Mouse (Mus musculus): ENCODE measurements around the gene Gk5.

The Gk5 gene

DNA sequence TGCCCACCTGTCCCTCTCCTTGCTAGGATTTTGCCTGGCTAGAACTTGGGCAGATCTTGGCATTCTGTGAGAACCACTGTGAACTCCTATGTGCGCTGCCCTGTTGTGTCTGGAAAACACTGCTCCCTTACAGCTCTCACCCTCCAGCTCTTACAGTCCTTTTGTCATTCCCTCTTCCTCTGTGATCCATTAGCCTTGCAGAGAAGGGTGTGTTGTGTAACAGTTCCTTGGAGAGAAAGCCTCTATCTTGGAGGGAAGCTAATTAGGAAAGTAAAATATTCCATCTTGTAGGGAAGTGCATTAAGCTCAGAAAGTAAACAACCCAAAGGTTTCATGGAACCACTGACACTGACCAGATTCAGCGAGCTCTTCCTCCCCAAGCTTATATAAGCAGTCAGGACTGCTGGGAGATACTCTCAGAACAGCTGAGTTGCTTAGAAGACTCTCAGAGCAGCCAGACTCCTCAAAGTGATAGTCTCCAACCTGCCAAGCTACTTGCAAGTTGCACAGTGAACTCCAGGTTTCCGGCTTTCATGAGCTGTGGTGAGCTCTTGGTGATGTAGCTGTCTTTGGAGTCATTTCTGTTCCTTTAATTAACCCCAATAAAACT is 94.0 kb downstream of the Gk5 start:
- in situ Hi-C loops (cut with MboI; ENCODE audit: low pct_unique_long_range_greater_than_20kb in 1 of 2, low sequenced_read_pairs in 2 of 2, unreplicated experiment in 1 of 2), result no loop called here

DNA sequence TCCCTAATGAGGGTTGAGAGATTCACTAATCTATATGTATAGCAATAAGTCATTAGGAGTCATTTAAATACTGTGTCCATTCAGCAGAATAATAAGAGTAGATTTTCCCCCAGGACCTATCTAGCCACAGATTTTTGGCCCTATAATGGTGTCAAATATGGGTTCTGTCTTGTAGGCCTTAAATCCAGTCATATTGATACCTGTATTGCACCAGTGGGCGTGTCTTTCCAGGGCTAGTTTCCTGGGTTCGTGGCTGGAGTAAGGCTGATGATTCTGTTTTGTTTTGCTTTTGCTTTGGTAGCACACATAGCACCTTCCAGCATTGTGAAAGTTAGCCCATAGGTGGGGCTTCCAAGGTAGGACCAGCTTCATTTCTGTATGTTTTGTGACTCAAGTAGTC is 95.0 kb downstream of the Gk5 start:
- in situ Hi-C loops (cut with MboI; ENCODE audit: low pct_unique_long_range_greater_than_20kb in 1 of 2, low sequenced_read_pairs in 2 of 2, unreplicated experiment in 1 of 2), result no loop called here

DNA sequence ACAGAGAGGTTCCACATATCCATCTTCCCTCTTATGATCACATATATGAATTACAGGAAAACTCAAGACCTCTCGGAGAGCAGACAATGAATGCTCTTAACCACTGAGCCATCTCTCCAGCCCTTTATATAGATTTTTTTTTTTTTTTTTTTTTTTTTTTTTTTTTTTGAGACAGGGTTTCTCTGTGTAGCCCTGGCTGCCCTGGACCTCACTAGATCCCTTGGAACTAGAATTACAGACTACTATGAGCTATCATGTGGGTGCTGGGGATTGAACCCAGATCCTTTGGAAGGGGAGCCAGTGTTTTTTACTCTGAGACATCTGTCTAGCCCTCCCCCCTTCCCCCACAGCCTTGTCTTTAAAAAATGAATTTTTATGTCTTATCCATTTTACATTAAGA is 98.1 kb downstream of the Gk5 start:
- in situ Hi-C loops (cut with MboI; ENCODE audit: low pct_unique_long_range_greater_than_20kb in 1 of 2, low sequenced_read_pairs in 2 of 2, unreplicated experiment in 1 of 2), result no loop called here

DNA sequence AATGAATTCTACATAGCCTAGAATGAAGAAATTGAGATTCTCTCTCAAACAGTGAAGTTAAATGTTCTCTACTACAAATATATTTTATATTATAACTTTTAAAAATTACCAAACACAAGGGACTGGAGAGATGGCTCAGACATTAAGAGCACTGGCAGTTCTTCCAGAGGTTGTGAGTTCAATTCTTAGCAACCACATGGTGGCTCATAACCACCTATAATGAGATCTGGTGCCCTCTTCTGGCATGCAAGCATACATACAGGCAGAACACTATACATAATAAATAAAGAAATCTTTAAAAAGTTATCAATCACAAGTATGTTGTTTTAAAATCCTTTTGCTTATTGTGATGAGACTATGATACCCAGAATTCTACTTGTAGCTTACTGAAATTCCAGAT is 98.6 kb downstream of the Gk5 start:
- in situ Hi-C loops (cut with MboI; ENCODE audit: low pct_unique_long_range_greater_than_20kb in 1 of 2, low sequenced_read_pairs in 2 of 2, unreplicated experiment in 1 of 2), result no loop called here

DNA sequence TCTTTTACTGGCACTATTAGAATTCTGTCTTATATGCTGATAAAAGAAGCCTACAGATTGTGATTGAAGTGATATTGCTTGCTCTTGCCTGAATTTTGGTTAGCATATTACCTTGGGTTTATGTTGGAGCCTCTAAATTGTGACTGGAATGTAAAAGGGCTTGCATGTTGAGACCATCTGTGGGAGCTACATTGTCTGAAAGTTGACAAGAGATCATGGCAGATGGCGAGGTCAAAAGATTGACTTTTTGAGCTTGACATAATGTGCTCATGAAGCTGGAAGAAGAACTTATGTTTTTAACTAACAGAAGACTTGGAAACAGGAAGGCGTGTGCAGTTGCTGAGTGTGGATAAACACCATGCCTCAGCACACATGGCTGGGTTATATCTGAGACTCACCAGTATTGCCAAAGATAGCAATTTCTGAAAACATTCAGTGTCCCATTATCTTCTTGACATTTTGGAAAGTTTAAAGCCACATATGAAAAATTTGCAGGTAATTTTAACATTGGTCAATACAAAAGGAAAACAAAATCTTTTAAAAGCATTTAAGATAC is 100.0 kb downstream of the Gk5 start:
- in situ Hi-C loops (cut with MboI; ENCODE audit: low pct_unique_long_range_greater_than_20kb in 1 of 2, low sequenced_read_pairs in 2 of 2, unreplicated experiment in 1 of 2), result no loop called here

DNA sequence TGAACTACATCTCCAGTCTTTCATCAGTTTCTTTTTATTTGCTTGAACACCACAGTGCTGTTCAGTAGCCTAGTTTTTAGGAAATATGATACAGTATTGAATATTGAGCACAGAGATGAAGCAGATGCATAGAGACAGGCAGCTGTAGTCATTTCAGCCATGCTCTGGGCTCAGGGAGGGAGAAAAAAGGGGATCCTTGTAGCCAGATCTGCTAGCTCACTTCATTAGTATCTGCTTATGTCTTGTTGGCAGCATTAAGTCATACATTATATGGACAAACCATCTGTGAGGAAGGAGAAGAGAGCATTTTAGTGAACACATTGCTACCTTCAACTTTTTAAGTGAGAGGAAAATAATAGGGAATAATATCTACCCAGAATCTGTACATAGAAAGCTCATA is 101.3 kb downstream of the Gk5 start:
- in situ Hi-C loops (cut with MboI; ENCODE audit: low pct_unique_long_range_greater_than_20kb in 1 of 2, low sequenced_read_pairs in 2 of 2, unreplicated experiment in 1 of 2), result no loop called here

DNA sequence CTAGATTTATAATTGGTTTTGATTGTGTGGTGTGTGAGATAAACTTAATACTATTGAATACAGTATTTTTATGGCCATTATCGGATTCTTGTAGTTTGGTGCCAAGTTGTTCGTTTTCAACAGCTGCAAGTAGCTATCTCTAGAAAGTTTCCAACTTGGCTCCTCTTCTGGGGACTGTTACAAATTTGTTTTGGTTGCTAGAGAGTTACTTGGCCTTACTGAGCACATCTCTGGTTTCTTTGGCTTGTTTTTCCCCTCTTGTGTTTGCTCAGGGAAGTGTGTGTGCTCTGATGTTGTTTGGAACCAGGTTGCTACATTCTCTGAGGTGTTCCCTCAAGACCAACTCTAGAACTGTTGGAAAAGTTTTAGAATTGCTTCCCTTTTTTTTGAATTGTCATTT is 104.1 kb downstream of the Gk5 start:
- in situ Hi-C loops (cut with MboI; ENCODE audit: low pct_unique_long_range_greater_than_20kb in 1 of 2, low sequenced_read_pairs in 2 of 2, unreplicated experiment in 1 of 2), result no loop called here

DNA sequence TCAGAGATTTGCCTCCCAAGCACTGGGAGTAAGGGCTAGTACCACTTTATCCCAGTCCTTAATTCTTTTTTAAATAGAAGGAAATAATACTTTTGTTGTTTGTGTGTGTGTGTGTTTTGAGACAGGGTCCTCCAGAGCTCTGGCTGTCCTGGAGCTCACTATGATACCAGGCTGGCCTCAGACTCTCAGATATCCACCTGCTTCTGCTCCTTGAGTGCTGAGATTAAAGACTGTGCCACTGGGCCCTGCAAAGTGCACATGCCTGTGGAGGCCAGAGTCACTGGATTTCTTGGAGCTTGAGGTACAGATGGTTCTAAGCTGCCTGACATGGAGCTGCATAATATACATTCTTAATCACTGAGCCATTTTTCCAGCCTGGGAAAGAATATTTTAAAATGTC is 109.1 kb downstream of the Gk5 start:
- in situ Hi-C loops (cut with MboI; ENCODE audit: low pct_unique_long_range_greater_than_20kb in 1 of 2, low sequenced_read_pairs in 2 of 2, unreplicated experiment in 1 of 2), result no loop called here

DNA sequence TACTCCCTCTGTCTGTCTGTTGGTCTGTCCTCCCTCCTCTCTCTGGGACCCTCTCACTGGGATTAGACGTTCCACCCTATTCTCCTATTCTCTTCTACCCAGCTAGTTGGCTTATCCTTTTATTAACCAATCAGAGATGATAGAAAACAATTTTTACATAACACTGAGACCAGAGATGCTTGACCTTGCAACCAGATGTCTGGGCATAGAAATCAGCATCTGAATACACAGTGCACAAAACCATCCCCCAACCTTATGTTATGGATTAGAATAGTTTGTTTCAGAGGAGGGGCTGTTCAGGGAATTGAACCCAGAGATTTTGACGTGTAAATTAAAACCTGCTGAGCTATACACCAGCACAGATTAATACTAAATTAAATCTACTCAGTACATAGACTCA is 111.1 kb downstream of the Gk5 start:
- in situ Hi-C loops (cut with MboI; ENCODE audit: low pct_unique_long_range_greater_than_20kb in 1 of 2, low sequenced_read_pairs in 2 of 2, unreplicated experiment in 1 of 2), result no loop called here
